Mouse (Mus musculus) forebrain, embryonic 10.5 days (tissue): ENCODE measurements at regions not wholly inside any gene's neighbourhood (a gene's known extent, or its start where the extent isn't known, plus 50 kb on each side); places are given as distances from the start of the nearest gene placed in this dataset.

Source experiments
- DNase-seq: peaks from one replicate; pipeline ENCODE4 v3.0.0-alpha.2; 2017; ENCODE audit warnings: low spot score; ENCODE audit errors: extremely low spot score
- H3K27ac ChIP-seq: fragments of 300-500 bp; sonication (generic); 2 replicates; pipeline ENCODE4 v1.5.1; 2016; ENCODE audit warnings: mild to moderate bottlenecking
- H3K27me3 ChIP-seq: fragments of 300-500 bp; sonication (generic); 2 replicates; pipeline ENCODE4 v1.6.1; 2016; ENCODE audit warnings: mild to moderate bottlenecking; ENCODE audit not compliant: poor library complexity, severe bottlenecking
- H3K36me3 ChIP-seq: fragments of 300-500 bp; sonication (generic); replicated peaks from 2 replicates; pipeline ENCODE4 v1.6.1; 2016; ENCODE audit warnings: mild to moderate bottlenecking, moderate library complexity
- H3K4me1 ChIP-seq: fragments of 300-500 bp; sonication (generic); 2 replicates; pipeline ENCODE4 v1.6.1; 2016
- H3K4me3 ChIP-seq: fragments of 300-500 bp; sonication (generic); 2 replicates; pipeline ENCODE4 v1.5.1; 2016; ENCODE audit warnings: mild to moderate bottlenecking, moderate library complexity
- H3K9me3 ChIP-seq: fragments of 300-500 bp; sonication (generic); 2 replicates; pipeline ENCODE4 v1.6.1; 2016; ENCODE audit warnings: mild to moderate bottlenecking, moderate library complexity
- WGBS: fragments of 180-500 bp; shearing (Covaris S2); methylation state at CpG from one replicate; pipeline ENCODE4 v1.1.7; 2016; 5-methylcytosine and 5-hydroxymethylcytosine counted together

- H3K27ac ChIP-seq, result no peak overlapping the region
- 92% methylated on average over 4 of the region's 4 CpGs for WGBS
Observed at GRCm38 (mm10) chr2:118033377-118033776, 78.3 kb upstream of the Thbs1 start.

GRCm38 (mm10) chr2:118034026-118034425, 77.7 kb upstream of the Thbs1 start:
- Histone ChIP-seq H3K4me1 (no peaks in the 10 kb centered on the region), H3K4me3 (no peak overlapping the region), H3K36me3 (no peaks in the 10 kb centered on the region), H3K27ac (no peak overlapping the region), H3K27me3 (no peaks in the 10 kb centered on the region), H3K9me3 (no peaks in the 10 kb centered on the region)
- 92% methylated on average over 3 of the region's 3 CpGs for WGBS
- DNase-seq, result no peak

More at GRCm38 (mm10) chr2:118033377-118033776, 78.3 kb upstream of the Thbs1 start:
- no peaks in the 10 kb centered on the region for H3K36me3 ChIP-seq
- H3K9me3 ChIP-seq, result no peaks in the 10 kb centered on the region
- no peaks in the 10 kb centered on the region for H3K4me1 ChIP-seq
- H3K4me3 ChIP-seq, result no peak overlapping the region
- no peaks in the 10 kb centered on the region for H3K27me3 ChIP-seq
- no peak for DNase-seq

GRCm38 (mm10) chr2:118035333-118035732, 76.3 kb upstream of the Thbs1 start:
- Histone ChIP-seq H3K36me3 (no peaks in the 10 kb centered on the region), H3K4me1 (no peaks in the 10 kb centered on the region; the same call in 1 of the 2 replicates), H3K27ac (no peak overlapping the region), H3K27me3 (no peaks in the 10 kb centered on the region), H3K9me3 (no peaks in the 10 kb centered on the region), H3K4me3 (no peak overlapping the region)
- WGBS, result 86% methylated on average over 1 of the region's 1 CpGs
- no peak for DNase-seq

- Histone ChIP-seq H3K9me3 (no peaks in the 10 kb centered on the region), H3K36me3 (no peaks in the 10 kb centered on the region), H3K27ac (no peak overlapping the region), H3K4me1 (no peaks in the 10 kb centered on the region; the same call in 1 of the 2 replicates), H3K4me3 (no peak overlapping the region), H3K27me3 (no peaks in the 10 kb centered on the region)
- 92% methylated on average over 16 of the region's 16 CpGs for WGBS
- no peak for DNase-seq
Observed at GRCm38 (mm10) chr2:118038859-118039818, 72.5 kb upstream of the Thbs1 start.

- Histone ChIP-seq H3K4me1 (no peaks in the 10 kb centered on the region; the same call in 1 of the 2 replicates), H3K27me3 (no peaks in the 10 kb centered on the region), H3K36me3 (no peaks in the 10 kb centered on the region), H3K9me3 (no peaks in the 10 kb centered on the region), H3K4me3 (no peak overlapping the region), H3K27ac (no peak overlapping the region)
- no peak for DNase-seq
- WGBS, result 76% methylated on average over 4 of the region's 4 CpGs
Observed at GRCm38 (mm10) chr2:118039819-118040206, 71.9 kb upstream of the Thbs1 start.

- H3K9me3 ChIP-seq, result no peaks in the 10 kb centered on the region; the same call in 1 of the 2 replicates
- no peaks in the 10 kb centered on the region for H3K36me3 ChIP-seq
- H3K4me3 ChIP-seq, result no peak overlapping the region
- no peak for DNase-seq
- H3K27me3 ChIP-seq, result no peaks in the 10 kb centered on the region
- 84% methylated on average over 5 of the region's 5 CpGs for WGBS
- H3K4me1 ChIP-seq, result no peaks in the 10 kb centered on the region; the same call in 1 of the 2 replicates
- H3K27ac ChIP-seq, result no peak overlapping the region
Observed at GRCm38 (mm10) chr2:118042380-118043055, 69.2 kb upstream of the Thbs1 start.

- no peak overlapping the region for H3K4me3 ChIP-seq
- H3K9me3 ChIP-seq, result no peaks in the 10 kb centered on the region; the same call in 1 of the 2 replicates
- H3K36me3 ChIP-seq, result no peaks in the 10 kb centered on the region
- no peak overlapping the region for H3K27ac ChIP-seq
- no peaks in the 10 kb centered on the region for H3K27me3 ChIP-seq
- 91% methylated on average over 1 of the region's 1 CpGs for WGBS
- DNase-seq, result no peak
- no peaks in the 10 kb centered on the region; the same call in 1 of the 2 replicates for H3K4me1 ChIP-seq
Observed at GRCm38 (mm10) chr2:118044666-118045065, 67.0 kb upstream of the Thbs1 start.

GRCm38 (mm10) chr2:118050326-118050725, 61.4 kb upstream of the Thbs1 start:
- Histone ChIP-seq H3K27ac (no peak overlapping the region), H3K9me3 (no peaks in the 10 kb centered on the region; the same call in 1 of the 2 replicates), H3K27me3 (no peaks in the 10 kb centered on the region), H3K36me3 (no peaks in the 10 kb centered on the region), H3K4me1 (no peaks in the 10 kb centered on the region), H3K4me3 (no peak overlapping the region)
- 93% methylated on average over 2 of the region's 2 CpGs for WGBS
- DNase-seq, result no peak

GRCm38 (mm10) chr2:118051610-118052009, 60.1 kb upstream of the Thbs1 start:
- WGBS, result 94% methylated on average over 3 of the region's 3 CpGs
- no peak overlapping the region for H3K4me3 ChIP-seq
- H3K9me3 ChIP-seq, result no peaks in the 10 kb centered on the region
- DNase-seq, result no peak
- H3K27me3 ChIP-seq, result no peaks in the 10 kb centered on the region
- no peak overlapping the region for H3K27ac ChIP-seq
- no peaks in the 10 kb centered on the region for H3K4me1 ChIP-seq
- no peaks in the 10 kb centered on the region for H3K36me3 ChIP-seq

- Histone ChIP-seq H3K36me3 (no peaks in the 10 kb centered on the region), H3K4me3 (no peak overlapping the region), H3K9me3 (no peaks in the 10 kb centered on the region), H3K27ac (no peak overlapping the region), H3K4me1 (no peaks in the 10 kb centered on the region), H3K27me3 (no peaks in the 10 kb centered on the region)
- no peak for DNase-seq
- WGBS, result 92% methylated on average over 4 of the region's 4 CpGs
Observed at GRCm38 (mm10) chr2:118053512-118053911, 58.2 kb upstream of the Thbs1 start.

- H3K9me3 ChIP-seq, result no peaks in the 10 kb centered on the region
- peaks cover 10% of the 10 kb centered on the region; the same call in 1 of the 2 replicates for H3K4me1 ChIP-seq
- no peaks in the 10 kb centered on the region for H3K36me3 ChIP-seq
- DNase-seq, result no peak
- no peaks in the 10 kb centered on the region for H3K27me3 ChIP-seq
- no peak overlapping the region for H3K27ac ChIP-seq
- no peak overlapping the region for H3K4me3 ChIP-seq
- 92% methylated on average over 6 of the region's 6 CpGs for WGBS
Observed at GRCm38 (mm10) chr2:118058654-118059395, 52.9 kb upstream of the Thbs1 start.

GRCm38 (mm10) chr2:118061291-118061690, 50.4 kb upstream of the Thbs1 start:
- Histone ChIP-seq H3K9me3 (no peaks in the 10 kb centered on the region), H3K4me1 (peaks cover 10% of the 10 kb centered on the region; the same call in 1 of the 2 replicates), H3K27me3 (no peaks in the 10 kb centered on the region), H3K27ac (no peak overlapping the region), H3K36me3 (no peaks in the 10 kb centered on the region), H3K4me3 (no peak overlapping the region)
- 90% methylated on average over 5 of the region's 5 CpGs for WGBS
- no peak for DNase-seq
